Mouse (Mus musculus) thymus, postnatal 4 days (tissue): ENCODE results near the gene Uhmk1.

ENCODE experiments used
- DNase-seq: peaks from one replicate; pipeline ENCODE4 v3.0.0; 2021

Uhmk1 gene

DNA sequence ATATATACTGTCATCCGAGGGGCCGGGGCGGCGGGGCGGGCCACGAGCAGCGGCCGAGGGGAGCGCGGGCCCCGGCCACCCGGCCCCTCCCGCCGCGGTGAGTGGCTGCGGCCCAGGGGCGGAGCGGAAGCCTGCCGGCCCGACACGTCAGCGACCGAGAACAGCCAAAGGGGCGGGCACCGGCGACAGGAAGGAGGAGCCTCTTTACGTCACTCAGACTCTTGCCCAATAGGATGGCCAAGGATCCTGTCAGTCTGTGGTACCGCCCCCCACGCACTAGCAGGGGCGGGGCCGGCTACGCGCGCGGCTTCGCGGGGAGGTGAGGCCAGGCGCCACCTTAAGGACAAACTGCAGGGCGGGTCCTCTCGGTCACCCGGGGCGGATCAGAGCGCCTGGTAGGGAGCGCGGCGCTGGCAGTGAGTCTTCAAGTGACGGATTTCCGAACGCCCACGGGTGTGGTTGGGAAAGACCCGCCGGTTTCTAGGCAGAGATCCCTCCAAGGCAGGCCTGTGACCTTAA lies 40.3 kb downstream of the Uhmk1 start, which contains the start of gene Uap1:
Gene Uap1, minus strand, starts transcription at position 144 of the 519 bp plus-strand sequence.
- DNase-seq, result peak; percentile 98

DNA sequence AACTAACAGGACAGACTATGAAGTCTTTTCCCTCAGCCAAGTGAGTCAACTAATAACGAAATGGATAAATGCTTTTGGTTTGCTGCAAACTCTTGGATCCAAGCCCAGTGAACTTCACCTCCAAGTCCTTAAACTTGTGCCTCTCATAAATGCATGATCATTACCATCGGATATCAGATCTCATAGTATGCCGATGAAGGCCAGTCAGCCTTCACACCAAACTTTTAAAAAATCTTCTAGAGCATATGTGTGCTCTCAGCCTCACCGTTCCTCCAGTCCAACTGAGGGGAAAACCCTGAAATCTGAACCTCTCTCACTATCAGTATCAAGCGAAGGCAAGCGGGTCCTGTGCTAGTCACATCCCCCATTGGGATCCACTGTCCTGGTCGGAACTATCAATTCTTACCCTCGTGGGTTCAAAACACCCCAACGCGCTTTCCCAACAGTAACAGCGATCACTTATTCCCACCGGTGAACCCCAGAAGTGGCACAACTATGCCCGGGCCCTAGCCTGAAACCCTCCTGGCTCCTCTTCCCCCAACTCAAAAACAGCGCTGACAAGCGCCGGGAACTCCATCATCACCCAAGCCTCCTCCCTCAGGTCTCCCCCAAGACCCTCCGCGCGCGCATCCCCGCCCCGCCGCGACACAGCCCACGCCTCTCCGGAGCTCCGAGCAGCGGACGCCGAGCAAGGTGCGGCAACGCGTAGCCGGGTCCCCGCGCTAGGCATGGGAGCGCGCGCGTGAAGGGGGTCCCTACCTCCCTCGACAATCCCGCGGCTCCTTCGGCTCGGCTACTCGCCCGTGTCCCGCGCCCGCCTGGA lies 41.0 kb downstream of the Uhmk1 start:
- peak; percentile 84 for DNase-seq

DNA sequence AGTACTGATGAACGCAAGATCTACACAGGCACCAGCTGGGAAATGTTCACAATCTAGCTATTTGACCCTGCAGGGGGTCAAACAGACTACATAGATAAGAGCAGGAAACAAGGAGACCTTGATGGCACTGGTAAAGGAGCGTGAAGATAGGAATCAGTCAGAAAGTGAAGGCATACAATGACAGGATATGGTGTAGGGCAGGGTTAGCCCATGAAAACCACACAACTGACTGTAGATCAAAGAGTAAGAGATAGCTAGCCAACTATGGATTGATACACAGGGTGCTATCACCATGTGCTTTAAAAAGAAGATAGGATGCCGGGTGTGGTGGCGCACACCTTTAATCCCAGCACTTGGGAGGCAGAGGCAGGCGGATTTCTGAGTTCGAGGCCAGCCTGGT lies 47.4 kb downstream of the Uhmk1 start:
- no peak for DNase-seq

DNA sequence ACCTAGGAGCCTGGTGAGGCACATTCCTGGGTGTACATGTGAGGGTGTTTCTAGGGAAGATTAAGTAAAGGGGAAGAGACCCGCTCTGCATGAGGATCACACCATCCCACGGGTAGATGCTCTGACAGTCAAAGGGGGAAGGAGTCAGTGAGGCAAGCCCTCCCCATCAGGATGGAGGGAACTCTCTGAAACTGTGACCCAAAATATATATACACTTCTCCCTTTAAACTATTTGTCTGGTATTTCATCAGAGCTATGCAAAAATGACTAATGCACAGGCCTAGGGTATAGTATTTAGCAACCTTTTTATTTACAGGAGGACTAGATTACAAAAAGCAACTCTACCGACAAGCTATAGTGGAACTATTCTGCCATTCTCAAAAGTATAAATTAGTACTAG lies 50.3 kb downstream of the Uhmk1 start:
- DNase-seq, result no peak

DNA sequence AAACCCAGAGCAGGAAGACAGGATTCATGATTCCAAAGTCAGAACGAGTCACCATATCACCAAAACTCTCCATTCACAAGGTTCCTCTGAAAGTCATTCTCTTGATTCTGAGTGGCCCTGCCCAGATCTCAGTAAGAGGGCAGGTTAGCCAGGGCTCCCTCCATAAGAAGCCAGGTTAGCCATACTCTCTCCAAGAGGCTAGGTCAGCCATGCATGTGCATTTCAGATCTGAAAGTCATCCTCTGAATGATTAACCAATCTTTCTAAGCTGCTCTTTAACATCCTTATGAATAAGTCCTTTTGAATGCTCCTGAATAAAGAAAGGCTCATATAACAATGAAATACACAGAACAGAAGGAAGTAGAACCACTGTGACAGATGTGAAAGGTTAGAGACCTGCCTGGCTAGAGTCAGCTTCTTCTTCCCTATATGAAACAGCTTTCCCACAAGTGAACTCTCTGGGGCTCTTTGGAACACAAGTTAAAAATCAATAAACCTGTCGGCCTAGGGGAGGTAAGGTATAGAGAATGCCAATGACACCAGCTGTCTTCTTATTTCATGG lies 51.1 kb downstream of the Uhmk1 start:
- DNase-seq, result no peak

DNA sequence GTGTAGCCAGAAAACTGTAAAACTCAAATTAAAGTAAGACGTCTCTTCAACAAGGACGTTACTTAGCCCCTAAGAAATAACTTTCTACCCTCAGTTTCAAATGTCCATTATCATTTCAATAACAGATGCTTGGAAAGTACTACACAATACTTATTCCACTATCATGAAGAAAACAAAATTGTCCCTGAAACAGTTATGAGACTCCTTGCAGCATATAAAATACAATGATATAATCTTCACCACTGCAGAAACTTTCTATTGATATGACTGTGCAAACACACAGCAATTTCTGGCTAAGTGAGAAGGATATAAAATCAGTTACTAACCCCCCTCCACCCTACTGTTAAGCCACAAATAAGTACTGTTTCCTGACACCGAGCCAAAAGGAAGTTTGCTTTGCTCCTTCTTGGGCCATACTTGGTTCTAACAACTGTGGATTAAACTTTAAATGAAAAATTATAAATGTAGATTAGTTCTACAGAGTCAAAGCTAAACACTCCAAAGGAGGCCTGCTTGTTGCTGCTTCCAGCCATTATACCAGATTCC lies 51.7 kb downstream of the Uhmk1 start:
- DNase-seq, result no peak

DNA sequence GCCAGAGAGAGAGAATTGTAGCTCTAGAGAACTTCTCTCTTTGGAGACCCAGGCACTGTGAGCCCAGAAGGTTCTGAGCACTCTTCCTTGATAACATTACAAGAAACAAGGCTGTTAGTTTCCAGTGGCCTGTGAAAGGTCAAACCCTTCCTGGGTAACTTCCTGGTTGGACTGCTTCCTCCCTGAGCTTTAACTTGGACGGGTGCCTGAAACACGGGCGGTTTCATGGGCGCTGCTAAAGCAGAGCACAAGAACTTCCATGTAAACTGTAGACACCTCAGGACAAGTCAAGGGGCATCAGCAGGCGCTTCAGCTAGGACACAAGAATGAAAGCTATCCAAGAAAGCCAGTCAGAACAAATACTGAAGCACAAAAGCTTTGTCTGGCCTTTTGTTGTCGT lies 53.3 kb downstream of the Uhmk1 start:
- DNase-seq, result no peak

DNA sequence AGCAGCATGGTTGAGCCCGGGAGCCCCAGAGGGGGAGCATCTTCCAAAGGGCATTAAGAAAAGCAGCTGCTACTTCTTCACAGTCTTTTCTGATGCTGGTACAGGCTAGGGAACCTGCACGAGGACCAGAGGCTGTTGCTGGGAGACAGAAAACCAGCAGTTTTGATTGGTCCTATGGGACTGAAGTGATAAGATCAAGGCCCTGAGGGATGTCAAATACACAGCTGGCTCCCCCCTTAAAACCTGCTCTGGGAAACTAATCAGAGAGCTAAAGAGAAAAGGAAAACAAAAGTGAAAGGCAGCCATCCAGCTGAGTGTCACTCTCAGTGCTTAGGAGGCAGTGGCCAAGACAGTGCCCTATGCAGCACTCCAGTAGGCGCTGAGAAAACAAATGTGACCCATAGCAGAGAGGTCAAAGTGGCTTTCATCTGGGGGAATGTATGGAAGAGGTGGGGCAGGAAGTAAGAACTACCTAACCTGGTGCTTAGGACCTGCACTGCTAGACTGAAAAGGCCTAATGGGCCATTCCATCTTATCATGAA lies 54.7 kb downstream of the Uhmk1 start:
- DNase-seq, result no peak

DNA sequence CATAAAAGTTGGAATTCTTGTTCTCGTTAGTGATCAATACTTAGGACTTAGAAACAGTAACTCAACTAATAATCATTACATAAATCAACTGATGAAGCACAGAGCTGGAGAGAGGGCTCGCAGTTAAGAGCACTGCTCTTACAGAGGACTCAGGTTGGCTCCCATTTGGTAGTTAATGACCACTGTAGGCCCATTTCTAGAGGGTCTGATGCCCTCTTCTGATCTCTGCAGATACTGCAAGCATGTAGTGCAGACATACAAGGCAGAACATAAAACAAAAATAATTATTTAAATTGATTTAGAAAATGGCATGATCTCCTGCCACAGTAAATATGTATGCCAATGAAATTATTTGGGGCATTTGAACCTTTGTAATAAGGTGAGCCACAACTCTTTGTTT lies 55.5 kb downstream of the Uhmk1 start:
- DNase-seq, result no peak

DNA sequence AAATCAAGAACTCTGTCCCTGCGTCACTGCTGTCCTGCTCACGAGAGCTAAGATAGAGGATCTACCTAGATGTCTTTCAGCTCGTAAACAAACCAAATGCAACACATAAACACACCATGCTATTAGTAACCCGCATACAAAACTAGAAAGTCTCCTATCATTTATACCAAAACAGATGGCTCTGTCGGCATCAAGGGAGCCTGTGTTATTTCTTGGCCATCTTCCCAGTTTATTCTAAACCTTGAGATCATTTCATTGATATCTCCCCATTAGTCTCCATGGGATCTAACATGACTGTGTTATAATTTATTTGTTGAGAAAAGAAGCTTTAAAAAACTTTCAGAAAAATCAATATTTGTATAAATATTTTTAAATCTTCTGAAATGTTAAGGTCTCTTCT lies 59.4 kb downstream of the Uhmk1 start:
- no peak for DNase-seq

DNA sequence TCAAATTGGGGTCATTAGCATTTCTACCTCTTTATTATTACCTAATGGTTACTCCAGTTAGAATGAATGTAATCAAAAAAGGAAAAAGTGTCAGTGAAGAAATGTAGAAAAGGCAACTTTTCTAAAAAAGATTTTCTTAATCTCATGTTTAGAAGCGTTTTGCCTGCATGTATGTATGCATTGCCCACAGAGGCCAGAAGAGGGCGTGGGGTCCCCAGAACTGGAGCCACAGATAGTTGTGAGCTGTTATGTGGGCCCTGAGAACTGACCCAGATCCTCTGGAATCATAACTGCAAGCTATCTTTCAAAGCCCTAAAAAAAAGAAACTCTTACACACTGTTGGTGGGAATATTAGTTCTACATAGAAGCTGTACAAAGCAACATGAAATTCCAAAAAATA lies 59.9 kb downstream of the Uhmk1 start:
- no peak for DNase-seq

DNA sequence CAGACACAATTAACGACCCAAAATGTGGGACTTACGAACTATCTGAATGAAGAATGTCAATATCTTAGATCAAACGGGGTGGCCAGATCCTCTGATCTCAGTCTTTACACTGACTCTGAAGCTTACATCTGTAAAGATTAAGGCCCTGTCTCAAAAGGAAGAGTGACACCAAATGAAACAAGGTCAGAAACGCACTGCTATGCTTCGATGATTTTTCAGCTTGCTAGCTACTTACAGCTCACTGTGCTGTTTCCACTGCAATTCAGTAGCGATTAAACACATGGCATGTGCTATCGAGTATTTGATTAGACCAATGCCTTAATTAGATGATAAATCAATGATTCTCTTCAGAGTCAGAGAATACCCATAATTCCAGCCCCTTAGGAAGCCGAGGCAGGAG lies 61.2 kb downstream of the Uhmk1 start:
- DNase-seq, result no peak

DNA sequence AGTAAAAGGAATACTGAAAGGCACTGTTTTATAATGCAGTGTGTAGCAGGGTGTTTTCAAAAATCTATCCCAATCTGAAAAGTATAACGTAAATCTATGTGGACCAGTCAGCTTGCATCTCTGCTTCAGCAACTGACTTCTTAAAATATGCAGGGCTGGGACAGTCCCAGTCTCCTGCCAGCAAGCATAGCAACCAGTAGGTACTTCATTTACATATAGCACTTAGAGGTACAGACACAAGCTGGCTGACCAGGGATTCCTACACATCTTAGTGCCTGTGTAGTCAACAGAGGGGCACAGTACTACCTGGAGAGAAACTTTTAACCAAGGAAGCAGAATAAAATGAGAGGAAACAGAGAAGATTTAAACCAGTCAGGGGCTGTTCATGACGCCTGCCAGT lies 62.6 kb downstream of the Uhmk1 start:
- DNase-seq, result no peak

DNA sequence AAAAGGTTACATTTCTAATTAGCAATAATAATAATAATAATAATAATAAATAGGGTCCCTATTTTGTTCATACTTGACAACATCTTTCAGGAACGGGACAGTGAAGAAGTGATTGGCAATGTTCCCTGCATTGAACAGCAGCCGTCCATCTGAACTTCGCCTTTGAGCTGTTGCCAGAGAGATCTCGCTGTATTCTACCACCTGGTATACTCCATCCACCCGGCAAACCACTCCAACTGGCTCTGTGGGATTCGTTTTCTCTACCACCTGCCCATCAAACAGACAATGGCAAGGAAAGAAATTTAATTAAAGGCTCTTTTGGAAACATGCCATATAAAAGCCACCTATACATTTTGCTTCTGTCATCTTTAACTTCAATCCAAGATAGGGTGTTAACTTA lies 64.3 kb downstream of the Uhmk1 start:
- DNase-seq, result no peak

DNA sequence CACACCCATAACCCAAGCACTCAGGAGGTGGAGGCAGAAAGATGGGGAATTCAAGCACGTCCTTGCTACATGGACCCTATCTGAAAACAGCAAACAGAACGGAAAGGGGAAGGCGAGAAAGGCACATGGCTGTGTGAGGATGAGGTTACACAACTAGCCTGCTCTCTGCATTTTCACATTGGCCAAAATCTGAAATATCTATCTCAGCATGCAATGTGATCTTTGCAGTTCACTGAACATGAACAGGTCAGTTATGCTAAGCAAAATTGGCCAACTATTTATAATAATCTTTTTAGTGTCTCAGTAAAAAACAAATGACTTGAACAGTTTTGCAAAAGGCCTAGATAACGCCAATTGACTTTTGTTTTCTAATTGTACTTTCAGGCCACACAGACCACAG lies 65.4 kb downstream of the Uhmk1 start:
- DNase-seq, result no peak

DNA sequence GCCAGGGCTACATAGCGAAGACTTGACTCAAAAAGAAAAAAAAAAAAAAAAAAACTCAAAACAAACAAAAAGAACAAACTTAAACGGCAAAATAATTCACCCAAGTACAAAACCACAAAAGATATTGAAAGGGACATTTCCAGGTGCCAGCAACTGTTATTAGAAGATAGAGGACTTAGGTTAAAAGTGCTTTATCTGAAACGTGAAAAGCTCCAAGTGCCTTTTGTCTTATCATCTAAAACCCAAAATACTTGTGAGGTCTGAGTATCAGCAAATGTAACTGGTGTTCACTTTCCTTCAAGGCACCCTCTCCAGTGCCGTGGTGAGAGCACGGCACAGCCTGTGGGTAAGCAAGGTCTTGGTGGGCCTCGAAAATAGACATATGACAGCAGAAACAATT lies 66.7 kb downstream of the Uhmk1 start:
- DNase-seq, result no peak

DNA sequence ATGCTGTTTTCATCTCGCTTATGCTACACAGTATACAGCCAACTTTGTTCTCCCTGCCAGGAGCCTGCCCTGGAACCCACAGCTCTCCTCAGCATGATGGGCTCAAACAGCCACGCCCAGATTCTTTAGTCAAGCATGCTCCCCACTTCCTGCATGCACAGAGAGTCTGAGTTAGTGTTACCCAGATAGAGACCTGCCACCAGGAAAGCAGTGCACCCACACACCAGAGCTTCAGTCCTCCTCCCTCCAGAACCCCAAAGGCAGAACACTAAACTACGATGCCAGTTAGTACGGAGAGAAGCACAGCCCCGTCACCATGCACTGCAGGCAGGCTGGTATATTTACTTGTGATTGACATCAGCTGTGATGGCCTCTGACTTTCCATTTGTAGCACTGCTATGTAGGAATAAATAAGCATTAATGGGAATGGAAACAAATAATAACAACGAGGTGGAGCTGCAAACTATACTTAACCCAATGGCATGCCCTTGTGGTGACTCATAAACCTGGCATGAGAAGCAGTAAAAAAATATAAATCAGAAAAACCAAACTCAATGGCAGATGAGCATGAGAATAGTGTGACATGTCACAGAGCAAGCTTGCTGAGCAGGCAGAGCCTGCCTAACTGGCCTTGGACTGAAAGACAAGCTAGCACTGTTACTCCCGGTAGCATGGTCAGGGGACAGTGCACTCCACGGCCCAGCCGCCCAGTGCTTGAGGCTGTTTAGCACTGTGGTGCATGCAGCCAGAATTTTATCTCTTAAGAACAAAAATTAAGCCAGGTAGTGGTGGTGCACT lies 67.3 kb downstream of the Uhmk1 start:
- peak; percentile 23 for DNase-seq

DNA sequence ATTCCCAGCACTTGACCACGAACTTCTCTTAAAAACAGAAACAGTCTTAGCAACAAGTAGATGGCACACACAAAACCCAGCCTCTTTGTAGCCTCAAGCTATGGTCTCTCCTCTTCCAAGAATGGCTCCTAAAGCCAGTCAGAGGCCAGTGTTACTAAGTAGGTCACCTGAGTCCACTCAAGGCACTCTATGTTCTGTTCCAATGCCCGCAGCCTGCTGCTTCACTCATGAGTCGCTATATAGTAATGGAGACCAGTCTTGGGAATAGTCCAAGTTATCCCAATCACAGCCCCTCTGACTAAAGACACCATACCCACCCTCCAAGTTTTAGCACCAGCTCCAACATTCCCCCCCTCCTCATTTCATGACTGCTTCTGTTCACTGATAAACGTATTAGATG lies 69.6 kb downstream of the Uhmk1 start:
- DNase-seq, result no peak
